Mouse (Mus musculus): ENCODE measurements at regions not wholly inside any gene's neighbourhood (a gene's known extent, or its start where the extent isn't known, plus 50 kb on each side); places are given as distances from the start of the nearest gene placed in this dataset.

DNA sequence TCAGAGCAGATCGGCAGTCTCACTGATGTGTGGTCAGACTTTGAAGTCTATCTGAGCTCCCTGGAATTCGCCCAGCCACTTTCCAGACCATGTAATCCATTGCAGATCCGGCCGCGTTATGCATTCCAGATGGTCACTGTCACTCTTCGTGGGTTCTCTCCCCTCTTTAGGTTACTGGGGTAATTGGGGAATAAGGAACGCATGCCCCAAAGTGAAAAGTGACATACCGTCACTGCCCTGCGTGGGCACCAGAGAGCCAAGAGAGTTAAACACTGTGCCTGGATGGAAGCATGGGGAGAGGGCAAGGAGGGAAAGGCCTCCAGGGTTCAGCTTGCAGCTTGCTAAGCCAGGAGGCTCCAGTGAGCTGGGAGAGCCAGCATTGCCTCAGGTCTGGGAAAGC, 108.0 kb downstream of the Gas1 start:
- no peak for DNase-seq (ENCODE audit: low spot score in 2 of 2)
- intact Hi-C loops (cut with DNase I) = no loop called here

DNA sequence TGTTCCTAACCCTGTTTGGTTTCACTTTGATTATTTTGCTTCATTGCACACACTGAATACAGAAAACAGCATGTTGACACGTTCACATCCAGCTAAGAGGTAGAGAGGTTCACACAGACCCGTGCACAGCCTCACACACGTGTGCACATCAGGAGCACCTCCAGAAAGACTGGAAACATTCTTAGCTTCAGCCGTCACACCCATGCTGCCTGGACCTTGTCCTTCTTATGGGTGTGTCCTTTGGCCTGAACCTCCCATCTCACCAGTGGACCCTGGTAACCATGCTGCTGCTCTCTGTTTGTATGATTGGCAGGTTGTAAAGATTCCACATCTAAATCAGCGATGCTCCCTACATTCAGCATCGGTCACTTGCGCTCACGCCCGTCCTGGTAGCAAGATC, 109.8 kb downstream of the Gas1 start:
- intact Hi-C loops (cut with DNase I) = no loop called here
- DNase-seq (ENCODE audit: low spot score in 2 of 2) = no peak

DNA sequence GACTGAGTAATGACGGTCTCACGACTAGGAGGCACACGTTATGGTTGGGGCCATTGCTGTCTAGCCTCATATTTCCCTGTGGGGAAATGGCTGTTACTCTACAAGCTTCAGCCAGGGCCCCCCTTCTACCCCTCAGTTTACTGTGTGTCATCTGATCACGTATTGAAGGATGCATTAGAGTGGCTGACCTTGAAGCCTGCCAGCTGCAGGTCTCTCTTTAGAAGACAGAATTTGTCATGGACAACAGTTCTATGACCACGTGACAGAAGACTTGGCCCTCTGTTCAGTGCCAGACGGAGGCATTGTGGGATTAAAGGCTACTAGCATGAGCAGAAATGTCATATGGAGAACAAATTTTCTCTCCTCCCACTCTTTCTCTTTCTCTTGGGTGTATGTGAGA, 115.6 kb downstream of the Gas1 start:
- DNase-seq (ENCODE audit: low spot score in 2 of 2) = no peak
- intact Hi-C loops (cut with DNase I) = no loop called here

DNA sequence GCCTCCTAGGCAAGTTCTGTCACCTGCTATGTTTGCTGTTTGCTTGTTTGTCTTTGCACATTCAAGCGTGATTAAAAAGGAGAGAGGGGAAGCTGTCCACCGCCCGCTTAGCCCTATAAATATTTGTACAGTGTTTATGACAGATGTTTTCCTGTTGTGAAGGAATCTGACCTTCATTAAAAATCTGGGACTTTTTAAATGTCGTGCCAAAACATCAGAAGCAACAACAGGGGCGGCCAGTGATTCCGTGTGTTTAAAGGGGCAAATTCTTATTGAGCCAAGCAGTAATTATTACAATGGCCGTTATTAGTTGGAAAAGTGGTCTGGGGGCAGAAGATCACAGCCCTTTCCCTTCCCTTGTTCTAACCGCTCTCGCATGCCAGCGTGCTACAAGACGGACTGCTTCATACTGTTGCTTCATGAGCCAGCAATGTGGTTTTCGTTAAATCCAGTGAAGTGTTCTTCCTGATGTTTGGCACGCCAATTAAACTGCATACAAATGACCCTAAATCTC, 119.3 kb downstream of the Gas1 start:
- intact Hi-C loops (cut with DNase I) = no loop called here
- DNase-seq (ENCODE audit: low spot score in 2 of 2) = no peak

DNA sequence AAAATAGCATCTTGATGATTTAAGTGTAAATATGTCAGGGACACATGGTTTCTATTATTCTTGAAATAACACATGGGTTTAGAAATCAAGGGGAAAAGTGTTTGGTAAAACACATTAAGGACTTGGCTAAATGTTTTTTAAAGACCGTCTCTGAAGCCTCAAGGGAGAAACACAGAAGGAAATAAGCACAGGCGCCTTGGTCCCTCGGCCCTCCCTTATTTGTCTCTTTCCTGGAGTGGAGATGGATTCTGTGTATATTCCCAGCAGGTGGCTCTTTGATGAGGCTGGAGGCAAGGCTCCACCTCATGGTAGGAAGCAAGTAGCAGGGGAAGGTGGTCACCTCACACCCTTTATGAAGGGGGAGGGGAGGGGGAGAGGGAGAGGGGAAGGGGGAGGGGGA, 122.6 kb downstream of the Gas1 start:
- DNase-seq (ENCODE audit: low spot score in 2 of 2) = no peak
- intact Hi-C loops (cut with DNase I) = no loop called here

DNA sequence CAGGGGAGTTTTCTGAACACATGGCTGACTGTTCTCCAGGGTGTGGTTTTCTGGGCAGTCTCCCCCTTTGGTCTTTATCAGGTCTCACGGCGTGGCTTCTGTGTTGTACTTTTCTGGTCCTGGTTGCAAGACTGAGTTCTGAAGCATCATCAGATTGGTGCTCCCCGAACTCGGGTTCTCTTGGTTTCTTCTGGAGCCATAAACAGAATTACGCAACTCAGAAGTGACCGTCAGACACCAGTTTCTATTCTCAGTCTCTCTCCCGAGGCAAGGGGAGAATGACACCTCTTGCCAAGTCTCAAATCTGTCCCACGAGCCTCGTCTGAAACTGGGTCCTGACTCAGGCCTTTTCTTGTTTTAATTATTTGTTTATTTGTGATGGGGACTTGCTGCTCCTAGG, 123.1 kb downstream of the Gas1 start:
- intact Hi-C loops (cut with DNase I) = no loop called here
- DNase-seq (ENCODE audit: low spot score in 2 of 2) = no peak

DNA sequence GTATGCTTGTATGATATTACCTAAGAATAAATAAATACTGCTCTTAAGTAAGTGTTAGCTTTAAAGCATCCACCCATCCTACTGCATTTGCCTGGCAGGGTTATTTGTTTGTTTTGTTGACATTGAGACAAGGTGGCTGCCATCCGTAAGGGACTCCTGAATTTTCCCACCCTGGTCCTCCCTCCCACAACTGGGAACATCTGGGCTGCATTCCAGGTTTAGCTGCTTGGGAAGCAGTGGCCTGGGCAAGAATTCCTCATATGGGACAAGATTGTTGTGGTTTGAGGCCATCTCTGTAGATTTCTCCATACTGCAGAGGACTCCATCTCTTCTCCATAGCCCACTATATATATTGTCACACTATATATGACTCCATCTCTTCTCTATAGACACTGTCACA, 125.3 kb downstream of the Gas1 start:
- DNase-seq (ENCODE audit: low spot score in 2 of 2) = no peak
- intact Hi-C loops (cut with DNase I) = no loop called here

DNA sequence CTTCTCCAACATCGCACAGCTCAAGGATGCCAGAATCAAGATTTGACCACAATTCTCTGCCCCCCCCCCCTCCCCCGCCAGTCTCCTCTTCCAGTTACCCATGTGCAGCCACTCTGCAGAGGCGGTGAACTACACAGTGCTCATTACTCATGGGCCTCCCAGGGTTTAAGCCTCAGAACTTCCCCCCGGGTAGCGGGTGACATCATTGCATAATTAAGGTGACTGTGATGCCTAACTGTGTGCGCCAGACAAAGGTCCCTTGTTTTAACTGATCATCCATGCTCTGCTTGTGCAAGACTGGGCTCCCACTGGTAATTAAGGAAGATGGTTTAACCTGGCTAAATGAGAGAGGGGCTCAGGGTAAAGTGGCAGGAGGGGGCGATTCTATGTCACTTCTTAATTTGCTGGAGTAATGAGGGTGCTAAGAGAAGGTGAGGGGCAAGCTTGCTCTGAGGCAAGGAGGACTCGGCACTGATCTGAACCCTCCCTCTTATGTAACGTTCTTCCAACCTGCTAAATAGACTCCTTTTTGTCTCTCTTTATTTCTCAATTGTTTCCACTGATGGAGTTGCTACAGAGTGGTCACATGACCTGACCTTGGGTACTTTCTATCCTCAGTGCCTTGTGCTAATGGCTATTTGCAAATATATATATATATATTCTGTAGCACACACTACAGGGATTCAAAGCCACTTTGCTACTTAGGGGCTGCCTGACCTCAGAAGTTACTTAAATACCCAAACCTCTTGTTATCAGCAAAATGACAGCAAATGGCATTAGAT, 126.2 kb downstream of the Gas1 start:
- intact Hi-C loops (cut with DNase I) = no loop called here
- peak in 1 of 2 experiments; percentile 42 for DNase-seq (ENCODE audit: low spot score in 2 of 2)

DNA sequence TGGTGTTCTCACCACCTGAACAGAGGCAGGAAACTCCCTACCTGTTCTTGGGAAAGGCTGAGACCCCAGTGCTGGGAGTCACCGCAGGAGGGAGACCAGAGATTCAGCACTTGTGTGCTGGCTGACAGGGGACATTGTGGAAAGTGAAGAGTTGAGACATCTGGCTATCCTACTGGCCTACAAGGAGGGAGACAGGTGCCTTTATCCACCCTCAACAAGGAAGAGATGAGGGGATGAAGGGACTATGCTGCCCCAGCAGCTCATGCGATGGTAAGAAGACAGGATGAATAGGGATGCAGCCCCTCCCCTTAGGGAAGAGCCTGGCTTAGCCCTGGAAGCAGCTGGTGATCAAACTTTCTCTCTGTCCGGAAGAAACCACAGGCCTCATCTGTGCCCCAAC, 127.5 kb downstream of the Gas1 start:
- intact Hi-C loops (cut with DNase I) = loop anchor here (5.0 kb wide), 1 partner anchor 128 kb away; the partner anchor contains the start of gene Gas1

DNA sequence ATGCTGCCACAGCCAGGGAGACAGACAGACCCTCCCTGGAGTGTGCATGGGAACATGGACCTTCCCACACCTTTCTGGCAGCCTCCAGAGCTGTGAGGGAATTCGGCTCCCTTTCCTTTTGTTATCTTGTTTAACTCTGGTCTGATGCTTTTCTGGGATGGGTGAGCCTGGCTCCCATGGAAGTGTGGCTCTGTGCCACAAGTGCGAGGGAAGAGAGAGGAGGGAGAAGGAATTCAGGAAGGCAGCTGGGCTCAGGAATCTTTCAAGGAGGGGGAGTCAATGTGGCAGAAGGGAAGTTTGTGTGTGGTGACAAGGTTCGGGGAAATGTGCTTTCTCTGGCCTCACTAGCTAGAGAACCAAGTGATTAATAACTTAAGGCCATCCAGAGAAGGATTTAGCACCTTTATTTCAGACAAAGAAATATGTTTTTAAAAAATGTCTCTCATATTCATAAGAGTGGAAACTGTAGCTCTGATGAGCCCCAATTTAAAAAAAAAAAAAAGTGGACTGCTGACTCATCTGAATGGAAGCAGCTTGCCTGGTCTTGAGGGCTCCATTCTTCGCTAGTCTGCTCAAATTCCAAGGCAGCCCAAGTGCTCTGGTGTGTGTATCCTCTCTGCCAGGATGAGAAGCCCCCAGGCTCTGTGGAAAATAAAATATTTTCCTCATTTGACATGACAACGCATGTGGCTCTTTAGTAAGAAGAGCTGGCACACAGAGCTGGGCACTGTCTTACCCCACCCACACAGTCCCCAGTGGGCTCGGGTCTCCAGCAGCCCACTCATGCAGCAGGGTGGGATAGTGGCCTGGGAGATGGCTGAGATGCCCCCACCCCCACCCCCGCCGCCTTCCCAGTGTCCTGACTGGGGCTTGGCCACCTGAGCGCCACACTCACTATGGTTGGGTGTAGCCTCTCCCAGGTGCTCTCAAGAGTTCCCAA, 129.1 kb downstream of the Gas1 start:
- peak; percentile 27 to 90 for DNase-seq (ENCODE audit: low spot score in 2 of 2)
- intact Hi-C loops (cut with DNase I) = loop anchor here (5.0 kb wide), 1 partner anchor 129 kb away; the partner anchor contains the start of gene Gas1

More for the DNA sequence above, 127.5 kb downstream of the Gas1 start:
- no peak for DNase-seq (ENCODE audit: low spot score in 2 of 2)

DNA sequence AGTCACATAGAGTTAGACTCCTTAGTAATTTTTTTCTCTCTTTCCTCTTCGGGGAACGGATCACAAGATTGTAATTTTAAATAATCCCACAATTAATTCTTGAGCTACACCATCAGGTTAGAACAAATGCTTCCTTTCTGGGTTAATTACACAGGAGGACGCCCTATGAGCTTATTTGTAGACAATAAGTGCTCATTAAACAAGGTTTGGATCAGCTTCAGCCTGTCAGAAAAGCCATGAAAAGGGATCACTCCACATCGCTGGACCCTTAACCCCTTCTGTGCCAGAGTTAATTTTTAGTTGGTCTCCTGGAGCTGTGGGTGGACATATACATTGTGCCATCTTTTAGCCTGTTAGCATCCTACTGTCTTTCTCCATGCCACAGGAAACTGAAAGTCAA, 131.4 kb downstream of the Gas1 start:
- DNase-seq (ENCODE audit: low spot score in 2 of 2) = no peak
- intact Hi-C loops (cut with DNase I) = loop anchor here (5.0 kb wide), 1 partner anchor 132 kb away; the partner anchor contains the start of gene Gas1

DNA sequence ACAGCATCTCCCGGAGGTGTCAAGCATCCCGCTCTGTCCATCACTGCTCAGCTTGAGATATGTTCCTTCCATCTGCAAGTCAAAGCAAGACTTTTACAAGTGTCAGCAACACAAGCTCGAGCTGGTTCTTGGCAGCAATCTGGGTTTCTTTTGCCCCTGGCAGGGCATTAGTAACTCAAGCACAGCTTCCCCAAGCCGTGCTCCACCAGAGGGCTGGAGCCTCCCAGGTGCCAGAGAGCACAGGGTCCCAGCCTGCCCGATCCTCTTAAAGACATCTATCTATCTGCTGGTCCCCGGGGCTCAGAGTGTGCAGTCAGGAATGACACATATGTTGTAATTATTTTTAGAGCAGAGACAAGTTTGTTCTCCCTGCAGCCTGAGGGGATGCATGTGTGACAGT, 132.3 kb downstream of the Gas1 start:
- intact Hi-C loops (cut with DNase I) = loop anchor here (5.0 kb wide), 1 partner anchor 132 kb away; the partner anchor contains the start of gene Gas1
- peak in 1 of 2 experiments; percentile 16 for DNase-seq (ENCODE audit: low spot score in 2 of 2)

DNA sequence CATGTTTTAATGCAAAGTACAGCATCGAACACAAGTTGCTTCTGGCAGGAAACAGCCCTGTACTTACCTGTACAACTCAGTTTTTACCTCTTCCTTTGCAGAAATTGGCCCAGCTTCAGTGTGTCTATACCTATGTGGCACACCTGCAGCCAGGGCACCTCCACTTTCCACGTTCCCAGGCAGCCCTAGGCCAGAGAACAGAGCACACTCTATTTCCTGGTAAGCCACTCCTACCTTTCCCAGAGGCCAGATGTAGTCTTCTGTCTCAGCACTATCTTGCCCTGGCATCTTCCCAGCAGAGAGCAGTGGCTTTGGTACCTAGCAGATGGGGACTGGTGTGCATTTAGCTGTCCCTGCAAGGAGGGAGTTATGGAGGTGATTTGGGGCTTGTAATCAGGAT, 134.7 kb downstream of the Gas1 start:
- DNase-seq (ENCODE audit: low spot score in 2 of 2) = no peak
- intact Hi-C loops (cut with DNase I) = no loop called here

DNA sequence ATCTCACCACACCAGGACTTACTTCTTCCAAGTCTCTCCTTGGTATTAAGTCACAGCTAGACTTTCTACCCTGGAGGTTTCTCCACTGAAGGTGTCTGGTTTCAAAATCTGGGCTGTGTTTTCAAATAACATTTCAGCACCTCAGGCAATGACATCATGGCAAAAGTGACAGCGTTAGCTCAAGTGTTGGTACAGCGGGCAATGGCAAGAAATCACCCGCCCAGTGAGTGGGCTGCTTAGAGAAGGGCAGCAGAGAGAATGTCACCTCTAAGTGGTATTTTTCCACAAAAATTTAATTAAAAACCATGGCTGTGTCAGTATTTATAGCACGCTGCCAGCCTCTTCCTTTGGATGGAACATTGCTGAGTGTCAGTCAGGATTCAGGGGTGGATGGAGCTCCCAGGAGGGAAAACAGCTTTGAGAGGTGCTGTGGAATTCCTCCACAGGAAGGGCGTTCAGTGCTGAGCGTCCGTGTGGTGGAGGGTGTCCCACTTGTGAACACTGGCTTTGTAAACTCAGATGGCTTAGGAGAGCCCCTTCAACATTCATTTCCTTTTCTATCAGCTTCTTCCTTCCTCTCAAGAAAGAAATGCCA, 141.5 kb downstream of the Gas1 start:
- DNase-seq (ENCODE audit: low spot score in 2 of 2) = peak in 1 of 2 experiments; percentile 32
- intact Hi-C loops (cut with DNase I) = no loop called here

DNA sequence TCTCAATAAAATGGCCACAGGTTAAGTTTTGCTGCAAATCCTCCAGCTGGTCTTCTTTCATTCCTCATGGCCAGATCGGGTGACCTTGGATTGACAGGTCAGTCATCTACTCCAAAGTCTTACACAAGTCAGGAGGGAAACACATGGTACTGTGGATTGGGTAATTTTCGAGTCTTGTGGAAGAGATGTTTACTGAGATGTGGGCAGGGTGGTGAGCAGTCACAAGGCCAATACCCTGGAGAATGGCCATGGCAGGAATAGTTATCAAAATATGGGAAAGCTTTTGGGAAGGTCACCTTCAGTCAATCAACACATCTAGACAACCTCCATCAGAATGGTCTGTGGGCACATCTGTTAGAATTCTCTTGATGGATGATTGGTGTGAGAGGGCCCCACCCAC, 144.0 kb downstream of the Gas1 start:
- intact Hi-C loops (cut with DNase I) = no loop called here
- DNase-seq (ENCODE audit: low spot score in 2 of 2) = no peak

DNA sequence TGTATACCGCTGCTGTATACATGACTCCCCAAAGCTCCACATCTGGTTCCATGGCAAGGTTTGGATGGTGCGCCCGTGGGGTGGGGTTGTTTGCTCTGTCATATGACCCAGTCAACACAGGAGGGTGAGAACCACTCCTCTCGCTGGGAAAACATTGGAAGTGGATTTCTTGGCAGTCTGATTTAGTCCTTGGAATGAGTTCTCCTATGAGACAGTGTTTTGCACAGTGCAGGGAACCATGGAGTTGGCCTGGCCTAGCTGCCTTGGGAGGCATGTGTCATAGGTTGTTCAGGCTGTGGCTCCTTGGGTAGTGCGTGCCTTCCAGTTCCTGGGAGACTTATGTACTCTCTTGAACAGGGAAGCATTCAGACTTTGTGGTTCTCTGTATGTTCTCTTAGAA, 144.6 kb downstream of the Gas1 start:
- intact Hi-C loops (cut with DNase I) = no loop called here

DNA sequence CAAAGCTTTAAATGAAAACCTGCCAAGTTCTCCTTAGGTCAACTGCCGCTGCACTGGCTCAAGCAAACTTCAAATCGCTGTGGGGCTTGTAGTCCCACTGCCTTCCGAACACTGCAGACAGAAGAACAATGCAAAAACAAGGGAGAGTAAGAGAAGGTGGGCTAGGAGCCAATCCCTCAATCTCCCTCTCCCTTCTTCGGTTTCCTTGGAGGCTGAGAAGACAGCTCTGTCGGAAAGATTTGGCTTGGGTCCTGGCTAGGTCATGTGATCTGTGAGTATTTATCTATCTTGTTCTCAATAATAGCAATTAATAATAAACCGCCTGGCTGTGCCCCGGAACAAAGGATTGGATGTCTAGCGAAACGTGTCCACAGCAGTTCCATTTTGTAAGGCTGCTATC, 147.6 kb downstream of the Gas1 start:
- intact Hi-C loops (cut with DNase I) = no loop called here
- DNase-seq (ENCODE audit: low spot score in 2 of 2) = no peak

More for the DNA sequence above, 144.6 kb downstream of the Gas1 start:
- DNase-seq (ENCODE audit: low spot score in 2 of 2) = no peak

DNA sequence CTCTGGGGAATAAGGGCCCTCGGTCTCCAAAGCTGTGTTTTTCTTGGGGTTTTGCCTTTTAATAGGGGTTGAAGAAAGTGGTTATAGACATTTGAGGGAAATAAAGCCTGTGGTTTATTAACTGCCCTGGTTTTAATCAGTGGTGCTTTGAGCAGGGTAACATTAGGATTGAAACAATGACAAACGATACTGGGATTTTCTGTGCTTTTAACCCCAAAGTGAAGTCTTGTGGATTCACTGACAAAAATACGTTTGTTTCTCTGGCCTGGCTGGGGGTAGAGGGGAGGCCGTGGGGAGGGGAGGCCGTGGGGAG, 157.0 kb downstream of the Gas1 start:
- no peak for DNase-seq (ENCODE audit: low spot score in 2 of 2)
- intact Hi-C loops (cut with DNase I) = no loop called here

DNA sequence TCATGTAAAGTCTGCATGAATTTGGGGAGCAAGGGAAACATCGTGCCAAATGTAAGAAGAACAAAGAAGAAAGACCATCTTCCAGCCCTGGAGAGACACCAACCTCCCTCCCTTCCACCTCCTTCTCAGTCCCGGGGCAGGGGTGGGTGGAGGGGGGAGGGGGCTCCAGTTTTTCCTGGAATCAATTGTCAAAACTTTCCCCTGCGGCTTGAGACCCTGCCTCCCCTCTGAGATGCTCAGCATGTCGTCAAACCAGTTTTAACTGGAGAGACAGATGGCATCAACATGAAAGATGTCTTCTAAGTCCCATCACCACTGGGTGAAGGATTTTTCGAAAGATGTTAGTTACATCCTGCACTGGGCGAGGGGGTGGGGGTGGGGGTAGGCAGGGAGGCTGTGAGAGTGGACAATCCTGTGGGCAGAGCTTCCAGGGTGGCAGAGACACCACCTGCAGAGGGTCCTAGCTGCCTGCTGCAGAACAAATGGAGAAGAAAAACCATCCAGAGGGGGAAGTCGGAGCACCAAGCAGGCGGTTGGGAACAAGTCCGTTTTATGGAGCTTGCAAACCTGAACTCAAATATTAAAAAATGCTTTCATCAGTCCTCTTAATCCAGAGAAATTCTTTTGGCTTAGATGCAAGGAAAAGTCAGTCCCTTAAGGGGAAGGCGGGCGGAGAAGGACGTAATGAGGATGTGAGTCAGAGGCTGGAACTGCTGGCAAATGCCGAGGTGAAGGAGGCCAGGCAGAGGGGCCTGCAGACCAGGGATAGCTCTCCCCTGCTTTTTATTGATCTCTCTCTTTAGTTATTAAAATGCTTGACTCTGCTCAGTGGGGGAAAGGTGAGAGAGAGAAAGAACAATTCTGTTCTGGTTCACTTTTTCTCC, 157.6 kb downstream of the Gas1 start:
- DNase-seq (ENCODE audit: low spot score in 2 of 2) = no peak
- intact Hi-C loops (cut with DNase I) = no loop called here

Measured in left cerebral cortex, postnatal 25 days (tissue).